Mouse (Mus musculus): ENCODE data around the gene Dnajc3. TPM values are rescaled to one million over a fixed set of nuclear protein-coding genes. Genes with fewer than 3 reads are reported as not detected.

Dnajc3 gene
- 44.1 and 47.7 TPM in 2 replicates for polyA plus RNA-seq (2015; fragmentation: Nextera tagmentation; extraction: Ambion mirVana)

DNA sequence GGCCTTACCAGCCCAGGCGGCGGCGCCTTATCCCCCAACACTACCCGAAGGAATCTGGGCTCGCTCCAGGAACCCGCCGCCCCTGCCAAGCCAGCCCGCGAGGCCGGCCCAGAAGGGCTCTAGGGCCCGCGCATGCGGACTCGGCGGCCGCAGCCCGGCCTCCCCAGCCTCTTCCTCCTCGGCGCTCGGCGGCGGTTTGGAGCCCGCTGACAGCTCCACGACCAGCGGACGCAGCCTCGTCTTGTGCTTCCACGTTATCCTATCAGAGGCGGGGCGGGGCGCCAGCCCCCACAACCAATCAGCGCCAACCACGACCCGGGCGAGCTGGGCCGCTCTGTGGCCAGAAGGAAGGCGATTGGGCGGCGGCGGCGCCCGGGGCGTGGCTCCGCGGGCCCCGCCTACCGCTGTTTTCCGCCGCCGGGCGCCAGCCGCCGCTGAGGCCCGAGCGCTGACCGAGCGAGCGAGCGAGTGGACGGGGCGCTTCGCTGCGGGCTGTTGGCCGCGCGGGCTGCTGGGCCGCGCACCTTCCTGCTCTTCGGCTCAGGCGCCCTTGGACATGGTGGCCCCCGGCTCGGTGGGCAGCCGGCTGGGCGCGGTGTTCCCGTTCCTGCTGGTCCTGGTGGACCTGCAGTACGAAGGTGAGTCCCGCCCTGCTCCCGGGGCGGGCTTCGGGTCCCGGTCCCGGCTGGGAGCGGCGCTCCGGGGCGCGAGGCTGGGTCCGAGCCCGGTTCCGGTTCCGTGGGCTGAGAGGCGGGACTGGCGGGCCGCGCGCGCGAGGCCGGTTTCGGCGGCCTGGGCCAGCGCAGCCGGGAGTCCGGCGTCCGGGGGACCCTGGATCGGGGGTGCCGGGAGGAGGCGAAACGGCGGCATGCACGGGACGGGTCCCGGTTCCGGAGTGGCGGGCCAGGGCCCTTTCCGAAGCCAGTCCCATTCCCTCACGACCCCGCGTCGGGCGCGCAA, at the start of gene Dnajc3:
Dnajc3 (plus strand) TSS at position 444 of the 960 bp plus-strand sequence.
- no peaks in the 10 kb centered on the region for H3K9me3 ChIP-seq
- no peaks in the 10 kb centered on the region for H3K36me3 ChIP-seq
- H3K4me2 ChIP-seq, result peak within 1 kb of the TSS; percentile 60
- peak within 1 kb of the TSS; percentile 100 for H3K4me3 ChIP-seq
- peaks cover 24% of the 10 kb centered on the region for H3K4me1 ChIP-seq
- ATAC-seq (ENCODE audit: insufficient number of reproducible peaks, low FRiP score, low TSS enrichment, low read depth), result peak; percentile 100
- peak within 1 kb of the TSS; percentile 95 for H3K27ac ChIP-seq
- H3K9ac ChIP-seq, result peak within 1 kb of the TSS; percentile 99
- H3K27me3 ChIP-seq, result no peaks in the 10 kb centered on the region
- WGBS, result under 1% methylated on average over 122 of the region's 124 CpGs

- Histone ChIP-seq H3K36me3 (peaks cover 56% of the 10 kb centered on the region), H3K9me3 (no peaks in the 10 kb centered on the region), H3K9ac (no peak overlapping the region), H3K4me1 (no peaks in the 10 kb centered on the region), H3K27ac (no peak overlapping the region), H3K27me3 (no peaks in the 10 kb centered on the region), H3K4me2 (no peak overlapping the region), H3K4me3 (no peak overlapping the region)
- ATAC-seq (ENCODE audit: insufficient number of reproducible peaks, low FRiP score, low TSS enrichment, low read depth), result no peak
- 78% methylated on average over 4 of the region's 4 CpGs for WGBS
Measured at GRCm38 (mm10) chr14:118890101-118890500, 47.7 kb upstream of the Dnajc3 start.

GRCm38 (mm10) chr14:118895228-118895627, 42.5 kb upstream of the Dnajc3 start:
- no peak overlapping the region for H3K27ac ChIP-seq
- no peak overlapping the region for H3K9ac ChIP-seq
- 86% methylated on average over 7 of the region's 7 CpGs for WGBS
- no peaks in the 10 kb centered on the region for H3K4me1 ChIP-seq
- no peak for ATAC-seq (ENCODE audit: insufficient number of reproducible peaks, low FRiP score, low TSS enrichment, low read depth)
- no peak overlapping the region for H3K4me3 ChIP-seq
- H3K27me3 ChIP-seq, result no peaks in the 10 kb centered on the region
- peaks cover 54% of the 10 kb centered on the region for H3K36me3 ChIP-seq
- H3K9me3 ChIP-seq, result no peaks in the 10 kb centered on the region
- H3K4me2 ChIP-seq, result no peak overlapping the region

- no peak overlapping the region for H3K9ac ChIP-seq
- H3K27me3 ChIP-seq, result no peaks in the 10 kb centered on the region
- no peaks in the 10 kb centered on the region for H3K9me3 ChIP-seq
- WGBS, result 76% methylated on average over 10 of the region's 10 CpGs
- H3K4me2 ChIP-seq, result no peak overlapping the region
- H3K4me3 ChIP-seq, result no peak overlapping the region
- ATAC-seq (ENCODE audit: insufficient number of reproducible peaks, low FRiP score, low TSS enrichment, low read depth), result no peak
- H3K36me3 ChIP-seq, result peaks cover 58% of the 10 kb centered on the region
- H3K4me1 ChIP-seq, result no peaks in the 10 kb centered on the region
- no peak overlapping the region for H3K27ac ChIP-seq
Measured at GRCm38 (mm10) chr14:118895655-118896054, 42.1 kb upstream of the Dnajc3 start.

- H3K27ac ChIP-seq, result no peak overlapping the region
- peaks cover 75% of the 10 kb centered on the region for H3K36me3 ChIP-seq
- H3K4me2 ChIP-seq, result no peak overlapping the region
- no peaks in the 10 kb centered on the region; the same call in 1 of the 2 replicates for H3K4me1 ChIP-seq
- no peaks in the 10 kb centered on the region for H3K9me3 ChIP-seq
- no peak overlapping the region for H3K4me3 ChIP-seq
- ATAC-seq (ENCODE audit: insufficient number of reproducible peaks, low FRiP score, low TSS enrichment, low read depth), result no peak
- no peak overlapping the region for H3K9ac ChIP-seq
- 75% methylated on average over 11 of the region's 11 CpGs for WGBS
- H3K27me3 ChIP-seq, result no peaks in the 10 kb centered on the region
Measured at GRCm38 (mm10) chr14:118899940-118900339, 37.8 kb upstream of the Dnajc3 start.

DNA sequence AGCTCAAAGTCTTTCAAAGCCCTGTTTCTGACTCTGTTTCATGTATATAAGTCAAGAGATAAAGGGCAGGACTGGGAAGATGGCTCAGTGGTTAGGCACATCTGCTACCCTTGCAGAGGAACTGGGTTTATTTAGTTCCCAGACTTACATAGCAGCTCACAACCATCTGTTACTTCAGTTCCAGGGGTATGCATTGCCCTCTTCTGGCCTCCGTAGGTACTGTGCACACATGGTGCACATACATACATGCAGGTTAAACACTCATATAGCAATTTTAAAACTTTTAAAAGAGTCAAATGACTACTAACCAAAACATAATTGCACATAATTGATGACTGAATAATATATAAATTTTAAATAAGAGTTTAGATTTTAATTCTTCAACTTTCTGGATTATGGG, 36.9 kb upstream of the Dnajc3 start:
- whole genome bisulfite sequencing, result 97% methylated on average over 1 of the region's 1 CpGs
- H3K36me3 ChIP-seq, result peaks cover 69% of the 10 kb centered on the region

DNA sequence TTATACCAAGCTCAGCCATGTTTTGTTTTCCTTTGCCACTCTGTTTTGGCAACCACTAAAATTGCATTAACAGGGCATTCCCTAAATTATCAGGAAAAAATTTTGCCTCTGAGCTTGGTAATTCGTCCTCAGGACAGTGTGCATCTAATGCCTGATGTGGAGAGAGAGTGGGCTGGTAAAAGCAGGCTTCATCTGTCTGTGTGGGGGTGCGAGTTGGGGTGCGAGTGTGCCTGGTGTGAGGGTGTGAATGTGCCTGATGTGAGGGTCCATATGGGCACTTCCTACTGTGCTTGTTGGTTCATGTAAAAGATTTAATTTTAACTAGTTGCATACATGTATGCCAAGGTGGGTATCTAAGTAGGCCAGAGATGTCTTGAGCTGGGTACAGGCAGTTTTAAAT, 34.4 kb upstream of the Dnajc3 start:
- Histone ChIP-seq H3K4me1 (no peaks in the 10 kb centered on the region; the same call in 1 of the 2 replicates), H3K36me3 (peaks cover 74% of the 10 kb centered on the region)

More for the DNA sequence above, 36.9 kb upstream of the Dnajc3 start:
- H3K4me3 ChIP-seq, result no peak overlapping the region
- ATAC-seq (ENCODE audit: insufficient number of reproducible peaks, low FRiP score, low TSS enrichment, low read depth), result no peak
- H3K4me1 ChIP-seq, result no peaks in the 10 kb centered on the region; the same call in 1 of the 2 replicates
- no peak overlapping the region for H3K4me2 ChIP-seq
- H3K9me3 ChIP-seq, result no peaks in the 10 kb centered on the region
- no peak overlapping the region for H3K9ac ChIP-seq
- no peaks in the 10 kb centered on the region for H3K27me3 ChIP-seq
- no peak overlapping the region for H3K27ac ChIP-seq

GRCm38 (mm10) chr14:118903867-118904562, 33.8 kb upstream of the Dnajc3 start:
- no peak overlapping the region for H3K4me3 ChIP-seq
- no peak for ATAC-seq (ENCODE audit: insufficient number of reproducible peaks, low FRiP score, low TSS enrichment, low read depth)
- H3K27ac ChIP-seq, result no peak overlapping the region
- H3K4me1 ChIP-seq, result no peaks in the 10 kb centered on the region; the same call in 1 of the 2 replicates
- H3K36me3 ChIP-seq, result peaks cover 75% of the 10 kb centered on the region
- no peaks in the 10 kb centered on the region for H3K9me3 ChIP-seq
- no peaks in the 10 kb centered on the region for H3K27me3 ChIP-seq
- WGBS, result 50% methylated on average over 6 of the region's 6 CpGs
- no peak overlapping the region for H3K4me2 ChIP-seq
- H3K9ac ChIP-seq, result no peak overlapping the region

More for the DNA sequence above, 34.4 kb upstream of the Dnajc3 start:
- Histone ChIP-seq H3K9ac (no peak overlapping the region), H3K27ac (no peak overlapping the region), H3K4me3 (no peak overlapping the region), H3K4me2 (no peak overlapping the region), H3K27me3 (no peaks in the 10 kb centered on the region), H3K9me3 (no peaks in the 10 kb centered on the region)
- 79% methylated on average over 3 of the region's 3 CpGs for WGBS
- ATAC-seq (ENCODE audit: insufficient number of reproducible peaks, low FRiP score, low TSS enrichment, low read depth), result no peak

GRCm38 (mm10) chr14:118907592-118907991, 30.2 kb upstream of the Dnajc3 start:
- no peaks in the 10 kb centered on the region for H3K9me3 ChIP-seq

DNA sequence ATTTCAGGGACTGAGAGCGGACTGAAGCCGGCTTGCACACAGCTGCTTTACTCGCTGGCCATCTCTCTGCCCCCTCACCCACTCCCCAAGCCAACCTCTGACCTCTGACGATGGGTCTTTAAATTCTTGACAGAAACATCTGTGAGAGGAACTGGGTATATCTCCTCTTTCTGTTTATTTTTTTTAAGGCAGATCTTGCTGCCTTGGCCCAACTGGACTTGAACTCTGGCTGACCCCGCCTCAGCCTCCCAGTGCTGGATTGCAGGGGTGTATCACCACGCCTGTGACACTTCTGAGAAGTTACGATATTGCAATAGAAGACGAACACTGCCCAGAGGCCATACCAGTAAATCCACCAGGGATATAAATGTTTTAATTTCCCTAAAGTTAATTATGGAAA, 27.9 kb upstream of the Dnajc3 start:
- no peaks in the 10 kb centered on the region for H3K4me1 ChIP-seq
- no peak overlapping the region for H3K4me2 ChIP-seq
- no peak overlapping the region for H3K27ac ChIP-seq
- H3K27me3 ChIP-seq, result no peaks in the 10 kb centered on the region
- H3K4me3 ChIP-seq, result no peak overlapping the region
- ATAC-seq (ENCODE audit: insufficient number of reproducible peaks, low FRiP score, low TSS enrichment, low read depth), result no peak
- WGBS, result 66% methylated on average over 8 of the region's 8 CpGs
- peaks cover 55% of the 10 kb centered on the region for H3K36me3 ChIP-seq
- H3K9ac ChIP-seq, result no peak overlapping the region
- no peaks in the 10 kb centered on the region for H3K9me3 ChIP-seq

More at GRCm38 (mm10) chr14:118907592-118907991, 30.2 kb upstream of the Dnajc3 start:
- Histone ChIP-seq H3K27ac (no peak overlapping the region), H3K4me3 (no peak overlapping the region), H3K9ac (no peak overlapping the region), H3K4me1 (no peaks in the 10 kb centered on the region; the same call in 1 of the 2 replicates), H3K4me2 (no peak overlapping the region), H3K27me3 (no peaks in the 10 kb centered on the region), H3K36me3 (peaks cover 66% of the 10 kb centered on the region)
- whole genome bisulfite sequencing, result 79% methylated on average over 8 of the region's 8 CpGs
- no peak for ATAC-seq (ENCODE audit: insufficient number of reproducible peaks, low FRiP score, low TSS enrichment, low read depth)

DNA sequence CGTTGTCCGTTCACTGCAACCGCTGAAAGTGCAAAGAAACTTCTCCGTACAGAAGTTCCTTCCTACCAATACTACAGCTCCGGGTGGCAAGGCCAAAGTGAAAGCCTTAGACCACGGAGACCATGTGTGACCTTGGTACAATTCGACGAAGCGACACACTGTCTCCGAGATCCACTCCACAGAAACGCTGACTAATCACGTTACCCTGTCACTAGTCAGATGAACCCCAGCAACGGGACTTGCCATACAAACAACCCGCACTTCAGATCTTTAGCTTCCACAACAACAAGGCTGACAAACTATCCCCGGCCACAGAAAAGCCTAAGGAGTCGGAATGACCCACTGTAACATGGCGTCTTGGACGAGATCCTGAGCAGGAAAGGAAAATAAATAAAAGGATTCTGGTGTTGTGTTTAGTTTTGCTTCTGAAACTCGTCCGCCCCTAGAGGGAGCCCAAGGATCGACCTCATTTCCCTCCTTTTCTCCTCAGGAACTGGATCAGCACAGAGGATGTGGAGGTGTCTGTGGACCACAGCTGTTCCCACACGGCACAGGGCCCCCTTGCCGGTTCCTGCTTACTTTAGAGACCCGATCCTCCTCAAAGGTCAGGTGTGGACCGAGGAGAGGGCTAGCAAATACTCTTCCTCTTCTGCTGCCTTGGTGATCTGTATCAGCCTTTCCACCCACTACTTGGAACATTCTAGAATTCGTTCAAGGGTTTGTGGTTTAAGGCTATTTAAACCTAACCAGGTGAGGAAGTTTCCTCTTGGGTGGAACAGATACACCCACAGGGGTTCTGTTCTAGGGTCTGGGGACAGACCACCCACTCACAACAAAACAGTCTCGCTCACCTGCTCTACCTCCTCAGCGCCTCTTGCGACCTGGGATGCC, 27.2 kb upstream of the Dnajc3 start:
- peaks cover 57% of the 10 kb centered on the region for H3K36me3 ChIP-seq
- H3K9me3 ChIP-seq, result no peaks in the 10 kb centered on the region
- WGBS, result 68% methylated on average over 29 of the region's 29 CpGs
- no peaks in the 10 kb centered on the region for H3K4me1 ChIP-seq
- ATAC-seq (ENCODE audit: insufficient number of reproducible peaks, low FRiP score, low TSS enrichment, low read depth), result no peak
- no peak overlapping the region for H3K9ac ChIP-seq
- H3K27ac ChIP-seq, result no peak overlapping the region
- H3K4me2 ChIP-seq, result no peak overlapping the region
- no peak overlapping the region for H3K4me3 ChIP-seq
- H3K27me3 ChIP-seq, result no peaks in the 10 kb centered on the region
